Mouse (Mus musculus) bone marrow, adult 2 months (tissue): ENCODE results near the gene Zfp866.

Source experiments
- CTCF ChIP-seq: fragments of 200-500 bp; IDR thresholded peaks from 2 replicates; pipeline ENCODE4 v1.5.1; 2011; ENCODE audit warnings: low read length, control low read depth; ENCODE audit not compliant: control insufficient read depth, insufficient read depth
- POLR2A ChIP-seq: fragments of 200-500 bp; IDR thresholded peaks from 2 replicates; pipeline ENCODE4 v1.6.1; 2011; ENCODE audit warnings: low read depth, mild to moderate bottlenecking, control low read depth, low read length, borderline replicate concordance; ENCODE audit not compliant: control insufficient read depth

DNA sequence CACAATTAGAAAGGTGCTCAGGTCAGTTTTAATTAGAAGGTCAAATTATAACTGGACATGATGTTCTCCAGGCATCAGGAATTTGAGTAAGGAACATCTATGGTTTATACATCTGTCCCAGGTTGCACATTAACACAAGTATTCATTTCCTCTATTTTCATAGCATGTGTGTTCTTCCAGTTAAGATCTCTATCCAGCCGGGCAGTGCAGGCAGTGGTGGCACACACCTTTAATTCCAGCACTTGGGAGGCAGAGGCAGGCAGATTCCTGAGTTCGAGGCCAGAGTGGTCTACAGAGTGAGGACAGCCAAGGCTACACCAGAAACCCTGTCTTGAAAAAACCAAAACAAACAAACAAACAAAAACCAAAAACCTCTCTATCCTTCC is 15.8 kb downstream of the Zfp866 start:
- no peak for TF ChIP-seq CTCF
- TF ChIP-seq POLR2A = no peak
